Mouse (Mus musculus): ENCODE measurements around the gene Plk3. TPM values are rescaled to one million over a fixed set of nuclear protein-coding genes. Genes with fewer than 3 reads are reported as not detected.
A peak's percentile ranks its signal among the peaks of the same experiment; 100 is the strongest.

Plk3 gene
- total and polyA plus RNA-seq, 3 experiments, result 1.4 to 6.0 (median 5.2) TPM

DNA sequence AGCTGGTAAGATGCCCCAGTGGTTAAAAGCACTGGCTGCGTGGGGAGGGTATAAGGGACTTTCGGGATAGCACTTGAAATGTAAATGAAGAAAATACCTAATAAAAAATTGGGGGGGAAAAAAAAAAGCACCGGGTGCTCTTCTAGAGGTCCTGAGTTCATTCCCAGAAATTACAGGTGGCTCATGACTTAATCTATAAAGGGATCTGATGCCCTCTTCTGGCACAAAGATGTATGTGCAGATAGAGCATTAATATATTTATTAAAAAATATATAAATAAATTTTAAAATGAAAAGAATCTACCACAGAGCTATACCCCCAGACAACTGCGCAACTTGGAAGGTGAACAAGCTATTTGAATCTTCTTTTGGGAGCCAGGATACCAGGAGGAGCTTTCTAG lies 6.8 kb upstream of the Plk3 start:
- Histone ChIP-seq H3K4me1 (ENCODE audit: insufficient read depth, low read depth, low read length) (peaks cover 37% of the 10 kb centered on the region), H3K9me3 (replicated peaks) (no peaks in the 10 kb centered on the region)
- ATAC-seq (ENCODE audit: extremely low read depth, insufficient number of reproducible peaks, low FRiP score, poor library complexity, severe bottlenecking), result no peak

DNA sequence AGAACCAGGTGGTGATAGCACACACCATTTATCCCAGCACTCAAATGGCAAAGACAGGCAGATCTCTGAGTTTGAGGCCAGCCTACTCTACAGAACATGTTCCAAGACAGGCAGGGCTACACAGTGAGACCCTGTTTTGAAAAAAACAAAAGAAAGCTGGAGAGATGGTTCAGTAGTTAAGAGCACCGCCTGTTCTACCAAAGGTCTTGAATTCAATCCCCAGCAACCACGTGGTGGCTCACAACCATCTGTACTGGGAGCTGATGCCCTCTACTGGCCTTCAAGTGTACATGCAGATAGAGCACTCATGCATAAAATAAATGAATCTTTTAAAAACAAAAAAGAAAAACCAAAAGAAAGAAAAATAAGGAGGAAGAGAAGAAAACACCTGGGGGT lies 5.5 kb upstream of the Plk3 start:
- DNase-seq (ENCODE audit: low spot score), result no peak
- Histone ChIP-seq H3K4me1 (ENCODE audit: insufficient read depth, low read depth, low read length) (peaks cover 50% of the 10 kb centered on the region), H3K9me3 (replicated peaks) (no peaks in the 10 kb centered on the region), H3K4me3 (ENCODE audit: low read depth, low read length) (no peak overlapping the region), H3K27me3 (ENCODE audit: insufficient read depth, low read length) (peaks cover 25% of the 10 kb centered on the region), H3K36me3 (replicated peaks) (no peaks in the 10 kb centered on the region)
- TF ChIP-seq CTCF (IDR thresholded peaks at IDR 0.05; ENCODE audit: low read depth, low read length) (peak; percentile 72), TAL1 (conservative IDR thresholded peaks at IDR 0.05; ENCODE audit: low read depth, low read length) (no peak)
- no peak for ATAC-seq (ENCODE audit: extremely low read depth, insufficient number of reproducible peaks, low FRiP score, poor library complexity, severe bottlenecking)

More for the DNA sequence above, 6.8 kb upstream of the Plk3 start:
- no peak for DNase-seq (ENCODE audit: low spot score)
- peaks cover 33% of the 10 kb centered on the region for H3K27me3 ChIP-seq (ENCODE audit: insufficient read depth, low read length)
- H3K36me3 ChIP-seq (replicated peaks), result no peaks in the 10 kb centered on the region
- TF ChIP-seq CTCF (IDR thresholded peaks at IDR 0.05; ENCODE audit: low read depth, low read length) (no peak), GATA1 (IDR thresholded peaks at IDR 0.05; ENCODE audit: borderline replicate concordance, low read length) (no peak), POLR2AphosphoS5 (IDR thresholded peaks at IDR 0.05; ENCODE audit: insufficient replicate concordance, low read depth, low read length) (no peak), TAL1 (conservative IDR thresholded peaks at IDR 0.05; ENCODE audit: low read depth, low read length) (no peak), GATA2 (IDR thresholded peaks at IDR 0.05; ENCODE audit: borderline replicate concordance, low read depth, low read length) (no peak)
- no peak overlapping the region for H3K4me3 ChIP-seq (ENCODE audit: low read depth, low read length)

DNA sequence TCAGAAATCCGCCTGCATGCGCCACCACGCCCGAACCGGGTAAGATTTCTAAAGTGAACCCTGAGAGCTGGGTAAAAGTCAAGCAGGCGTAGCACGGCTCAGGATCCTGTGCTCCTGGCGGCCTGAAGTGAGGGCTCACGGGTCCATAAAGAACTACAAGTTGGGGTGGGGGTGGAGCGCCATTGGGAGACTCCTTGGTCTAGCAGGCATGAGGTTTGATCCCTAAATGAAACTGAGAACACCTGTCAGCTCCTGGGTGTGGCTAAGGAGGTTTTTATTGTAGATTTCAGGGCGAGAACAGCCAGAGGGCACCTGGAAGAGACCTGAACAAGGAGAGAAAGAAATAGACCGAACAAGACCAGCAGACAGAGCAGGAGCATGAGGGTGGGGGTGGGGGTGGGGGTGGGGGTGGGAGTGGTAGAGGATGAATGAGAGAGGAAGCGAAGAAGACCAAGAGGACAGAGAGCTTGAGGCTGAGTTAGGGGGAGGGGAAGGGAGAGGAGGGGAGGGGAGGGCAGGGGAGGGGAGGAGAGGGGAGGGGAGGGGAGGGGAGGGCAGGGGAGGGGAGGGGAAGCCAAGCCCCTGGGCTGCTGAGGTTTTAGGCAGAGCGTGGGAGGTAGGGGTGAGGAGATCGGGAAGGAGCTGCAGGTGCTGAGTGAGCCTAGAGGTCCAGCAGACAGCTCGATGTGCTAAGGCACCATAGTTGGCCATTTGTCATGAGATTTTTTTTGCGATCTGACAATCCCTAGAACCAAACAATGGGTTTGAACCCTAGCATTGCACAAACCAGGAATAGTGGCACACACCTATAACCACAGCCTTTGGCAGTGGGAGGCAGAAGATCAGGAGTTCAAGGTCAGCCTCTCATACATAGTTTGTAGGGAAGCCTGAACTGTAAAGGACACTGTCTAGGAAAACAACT lies 4.8 kb upstream of the Plk3 start:
- no peak for ATAC-seq (ENCODE audit: extremely low read depth, insufficient number of reproducible peaks, low FRiP score, poor library complexity, severe bottlenecking)
- Histone ChIP-seq H3K9me3 (replicated peaks) (no peaks in the 10 kb centered on the region), H3K4me3 (ENCODE audit: low read depth, low read length) (peak overlapping the region; percentile 37; the same call in 1 of the 2 replicates), H3K27me3 (ENCODE audit: insufficient read depth, low read length) (peaks cover 18% of the 10 kb centered on the region), H3K36me3 (replicated peaks) (no peaks in the 10 kb centered on the region), H3K4me1 (ENCODE audit: insufficient read depth, low read depth, low read length) (peaks cover 54% of the 10 kb centered on the region)
- TF ChIP-seq GATA1 (IDR thresholded peaks at IDR 0.05; ENCODE audit: borderline replicate concordance, low read length), result no peak
- TF ChIP-seq POLR2AphosphoS5 (IDR thresholded peaks at IDR 0.05; ENCODE audit: insufficient replicate concordance, low read depth, low read length), result no peak
- no peak for TF ChIP-seq GATA2 (IDR thresholded peaks at IDR 0.05; ENCODE audit: borderline replicate concordance, low read depth, low read length)
- TF ChIP-seq CTCF (IDR thresholded peaks at IDR 0.05; ENCODE audit: low read depth, low read length), result no peak
- TF ChIP-seq TAL1 (conservative IDR thresholded peaks at IDR 0.05; ENCODE audit: low read depth, low read length), result no peak
- no peak for DNase-seq (ENCODE audit: low spot score)

GRCm38 (mm10) chr4:117136034-117136433 lies 2.3 kb upstream of the Plk3 start:
- Histone ChIP-seq H3K9me3 (replicated peaks) (no peaks in the 10 kb centered on the region), H3K27me3 (ENCODE audit: insufficient read depth, low read length) (peaks cover 13% of the 10 kb centered on the region; the same call in 1 of the 2 replicates), H3K4me1 (ENCODE audit: insufficient read depth, low read depth, low read length) (peaks cover 71% of the 10 kb centered on the region), H3K4me3 (ENCODE audit: low read depth, low read length) (peak overlapping the region; percentile 7; the same call in 1 of the 2 replicates), H3K36me3 (replicated peaks) (peaks cover 15% of the 10 kb centered on the region)
- TF ChIP-seq GATA1 (IDR thresholded peaks at IDR 0.05; ENCODE audit: borderline replicate concordance, low read length) (no peak), POLR2AphosphoS5 (IDR thresholded peaks at IDR 0.05; ENCODE audit: insufficient replicate concordance, low read depth, low read length) (no peak), TAL1 (conservative IDR thresholded peaks at IDR 0.05; ENCODE audit: low read depth, low read length) (no peak), GATA2 (IDR thresholded peaks at IDR 0.05; ENCODE audit: borderline replicate concordance, low read depth, low read length) (no peak), CTCF (IDR thresholded peaks at IDR 0.05; ENCODE audit: low read depth, low read length) (no peak)
- peak; percentile 68 for ATAC-seq (ENCODE audit: extremely low read depth, insufficient number of reproducible peaks, low FRiP score, poor library complexity, severe bottlenecking)
- peak; percentile 66 for DNase-seq (ENCODE audit: low spot score)

GRCm38 (mm10) chr4:117134601-117134995 lies 835 bp upstream of the Plk3 start:
- ATAC-seq (ENCODE audit: extremely low read depth, insufficient number of reproducible peaks, low FRiP score, poor library complexity, severe bottlenecking), result no peak
- DNase-seq (ENCODE audit: low spot score), result no peak
- peaks cover 30% of the 10 kb centered on the region for H3K36me3 ChIP-seq (replicated peaks)
- peaks cover 11% of the 10 kb centered on the region; the same call in 1 of the 2 replicates for H3K27me3 ChIP-seq (ENCODE audit: insufficient read depth, low read length)
- no peak for TF ChIP-seq GATA1 (IDR thresholded peaks at IDR 0.05; ENCODE audit: borderline replicate concordance, low read length)
- H3K9me3 ChIP-seq (replicated peaks), result no peaks in the 10 kb centered on the region
- peaks cover 71% of the 10 kb centered on the region for H3K4me1 ChIP-seq (ENCODE audit: insufficient read depth, low read depth, low read length)
- no peak overlapping the region; the same call in 1 of the 2 replicates for H3K4me3 ChIP-seq (ENCODE audit: low read depth, low read length)

DNA sequence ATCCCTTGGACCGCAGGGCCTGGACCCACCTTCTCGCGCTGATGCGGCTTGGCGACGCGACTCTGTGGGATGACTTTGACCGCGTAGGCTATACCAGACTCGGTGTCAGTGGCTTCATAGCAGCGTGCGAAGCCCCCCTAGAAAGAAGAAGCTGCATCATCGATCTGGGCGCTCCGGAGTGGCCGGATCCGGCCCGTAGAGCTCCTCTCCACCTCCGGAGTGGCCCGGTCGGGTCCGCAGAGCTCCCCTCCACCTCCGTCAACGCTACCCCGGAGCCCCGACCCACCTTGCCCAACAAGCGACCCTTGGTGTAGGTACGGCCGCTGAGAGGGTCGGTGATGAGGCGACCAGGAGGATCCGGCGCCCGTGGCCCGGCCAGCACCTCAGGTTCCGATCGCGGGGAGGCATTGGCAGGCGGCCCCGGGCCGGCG lies 382 bp downstream of the Plk3 start:
- Histone ChIP-seq H3K9me3 (replicated peaks) (no peaks in the 10 kb centered on the region), H3K4me1 (ENCODE audit: insufficient read depth, low read depth, low read length) (peaks cover 68% of the 10 kb centered on the region), H3K36me3 (replicated peaks) (peaks cover 41% of the 10 kb centered on the region), H3K27me3 (ENCODE audit: insufficient read depth, low read length) (peaks cover 11% of the 10 kb centered on the region; the same call in 1 of the 2 replicates), H3K4me3 (ENCODE audit: low read depth, low read length) (peak overlapping the region; percentile 83)
- no peak for ATAC-seq (ENCODE audit: extremely low read depth, insufficient number of reproducible peaks, low FRiP score, poor library complexity, severe bottlenecking)
- TF ChIP-seq POLR2AphosphoS5 (IDR thresholded peaks at IDR 0.05; ENCODE audit: insufficient replicate concordance, low read depth, low read length) (no peak), TAL1 (conservative IDR thresholded peaks at IDR 0.05; ENCODE audit: low read depth, low read length) (no peak), CTCF (IDR thresholded peaks at IDR 0.05; ENCODE audit: low read depth, low read length) (no peak), GATA2 (IDR thresholded peaks at IDR 0.05; ENCODE audit: borderline replicate concordance, low read depth, low read length) (no peak), GATA1 (IDR thresholded peaks at IDR 0.05; ENCODE audit: borderline replicate concordance, low read length) (no peak)
- DNase-seq (ENCODE audit: low spot score), result no peak

Measured in G1E (cell line).